Mouse (Mus musculus) ES-E14 (cell line): ENCODE measurements around the gene Pnma1.

Experiments
- CHD2 ChIP-seq: IDR thresholded peaks from 2 replicates; pipeline ENCODE4 v1.6.1; 2014; ENCODE audit warnings: mild to moderate bottlenecking, low read depth, low read length, inconsistent platforms
- MAFK ChIP-seq: IDR thresholded peaks from 2 replicates; pipeline ENCODE4 v1.6.1; 2014; ENCODE audit warnings: mild to moderate bottlenecking, low read depth, low read length, inconsistent platforms; ENCODE audit not compliant: insufficient read depth
- ZNF384 ChIP-seq: IDR thresholded peaks from 2 replicates; pipeline ENCODE4 v1.6.1; 2012; ENCODE audit warnings: low read depth, low read length, inconsistent platforms

DNA sequence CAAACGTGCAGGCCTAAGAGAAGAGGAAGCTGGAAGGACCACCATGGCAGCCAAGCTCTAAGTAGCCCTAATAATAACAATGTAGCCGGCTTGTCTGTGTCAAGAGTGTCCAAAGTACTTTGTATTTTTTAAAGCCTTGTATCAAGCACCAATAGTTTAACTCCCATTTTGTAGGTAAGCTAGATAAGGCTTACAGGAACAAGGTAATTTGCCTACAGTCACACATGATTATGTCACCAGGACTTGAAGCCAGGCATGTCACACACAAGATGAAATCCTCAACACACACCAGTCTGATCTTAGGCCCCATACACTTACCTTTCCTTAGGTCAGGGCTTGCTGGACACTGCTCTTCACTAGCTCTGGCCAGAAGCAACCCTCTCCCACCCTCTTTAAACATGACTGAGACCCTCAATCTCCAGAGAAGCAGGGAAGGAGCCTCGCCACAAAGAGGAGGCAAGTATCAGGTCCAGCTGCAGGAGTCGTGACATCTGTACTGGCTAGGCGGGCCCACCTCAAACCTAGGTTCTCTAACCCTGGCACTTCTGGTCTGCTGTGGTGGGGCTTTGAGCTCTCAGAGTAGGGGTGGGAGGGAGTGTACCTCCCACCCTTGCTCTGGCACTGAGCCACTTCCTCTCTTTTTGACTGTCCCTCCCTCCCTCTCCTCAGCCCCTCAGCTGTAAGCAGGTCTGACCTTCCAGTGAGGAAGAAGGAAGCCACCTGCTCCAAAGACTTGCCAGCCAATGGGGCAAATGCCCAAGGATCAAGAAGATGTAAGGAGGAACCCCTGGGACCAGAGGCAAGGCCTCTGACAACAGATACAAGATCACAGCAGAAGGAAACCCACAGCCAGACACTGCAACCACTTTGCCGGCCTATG is 28.8 kb upstream of the Pnma1 start:
- no peak for TF ChIP-seq MAFK
- no peak for TF ChIP-seq ZNF384
- no peak for TF ChIP-seq CHD2
